Mouse (Mus musculus): Measurements from ENCODE around the gene Defb48. TPM values are rescaled to one million over a fixed set of nuclear protein-coding genes. Genes with fewer than 3 reads are reported as not detected.

The Defb48 gene
- polyA plus RNA-seq (2012; rRNA removed): 5,331 and 5,718 TPM in 2 replicates

DNA sequence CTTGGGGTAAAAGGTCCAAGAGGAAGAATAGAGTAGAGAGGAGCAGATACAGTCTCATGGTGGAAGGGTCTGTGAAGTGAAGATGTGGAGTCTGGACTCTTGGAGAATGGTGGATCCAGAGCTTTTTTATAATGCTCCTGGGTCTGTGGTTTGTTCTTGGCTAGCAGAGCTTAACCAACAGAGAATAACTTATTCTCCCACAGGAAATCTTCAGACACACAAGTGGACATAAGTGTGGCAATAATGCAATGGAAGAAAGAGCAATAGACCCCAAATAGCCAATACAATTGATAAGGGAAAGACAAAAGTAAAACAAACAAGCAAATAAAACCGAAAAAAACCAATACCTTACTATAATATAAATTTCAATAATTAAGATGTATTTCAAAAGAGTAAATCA, at the start of gene Defb48:
Defb48 (minus strand) TSS at position 101 of the 400 bp plus-strand sequence.
- DNase-seq (ENCODE audit: low read depth): no peak

DNA sequence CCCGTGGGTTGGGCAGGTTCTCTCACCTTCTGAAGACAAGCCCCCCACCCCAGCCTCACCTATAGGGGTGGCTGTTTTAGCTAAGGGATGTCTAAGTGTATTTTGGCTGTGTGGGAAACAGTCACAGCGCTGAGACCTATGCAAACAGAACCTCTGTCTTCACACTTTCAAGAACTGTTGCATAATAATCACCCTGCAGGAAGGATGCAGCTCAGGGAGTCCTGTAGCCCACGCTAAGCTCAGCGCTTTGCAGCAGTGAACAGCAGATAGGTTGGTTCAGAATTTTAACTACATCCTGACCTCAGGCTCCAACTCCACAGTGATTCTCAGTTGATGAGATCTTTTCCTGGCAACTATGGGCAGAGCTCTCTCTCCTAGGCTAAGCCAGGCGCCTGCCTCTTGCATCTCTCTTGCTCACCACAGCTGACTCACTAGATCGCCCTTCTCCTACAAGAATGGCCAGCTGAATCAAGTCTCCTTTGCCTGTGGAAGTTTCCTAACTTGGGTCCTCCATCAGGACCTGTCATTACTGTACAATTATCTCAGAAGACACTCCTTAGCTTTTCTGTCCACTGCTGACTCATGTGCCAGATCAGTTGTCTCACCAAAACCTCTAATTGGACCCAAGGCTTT, 36.3 kb upstream of the Defb48 start:
- DNase-seq (ENCODE audit: low read depth): peak; percentile 9

DNA sequence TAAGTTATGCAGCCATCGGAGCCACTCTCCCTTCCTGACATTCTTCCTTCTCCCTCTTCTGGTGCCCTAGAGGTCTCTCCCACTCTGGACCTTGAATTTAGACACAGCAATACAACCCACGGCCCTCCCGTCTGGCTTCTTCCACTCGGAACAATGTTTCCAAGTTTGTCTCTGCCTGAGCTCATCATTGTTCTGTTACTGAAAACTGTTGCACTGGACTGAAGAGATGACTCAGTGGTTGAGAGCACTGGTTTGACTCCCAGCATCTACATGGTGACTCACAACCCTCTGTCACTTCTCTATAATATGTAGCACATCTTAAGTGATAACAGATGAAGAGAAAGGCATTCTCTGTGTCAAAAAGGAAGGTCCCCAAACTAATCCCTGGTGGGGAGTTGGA, 30.4 kb upstream of the Defb48 start:
- no peak for DNase-seq (ENCODE audit: low read depth)

DNA sequence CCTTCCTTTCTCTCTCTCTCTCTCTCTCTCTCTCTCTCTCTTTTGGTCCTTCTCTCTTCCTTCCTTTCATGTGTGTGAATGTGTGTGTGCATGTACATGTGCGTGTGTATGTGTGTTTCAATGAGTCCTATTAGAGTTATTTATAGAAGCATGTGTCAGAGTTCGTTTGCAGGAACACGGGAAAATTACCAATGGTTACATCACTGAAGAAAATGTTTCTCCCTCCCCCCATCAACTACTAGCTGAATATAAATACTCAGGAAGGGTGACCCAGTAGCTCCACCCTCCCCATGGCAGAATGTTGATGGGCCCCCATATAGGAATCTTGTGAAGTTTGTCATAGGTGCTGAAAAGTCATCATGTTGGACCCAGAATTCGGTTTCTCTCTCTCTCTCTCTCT, 28.8 kb upstream of the Defb48 start:
- DNase-seq (ENCODE audit: low read depth): no peak

DNA sequence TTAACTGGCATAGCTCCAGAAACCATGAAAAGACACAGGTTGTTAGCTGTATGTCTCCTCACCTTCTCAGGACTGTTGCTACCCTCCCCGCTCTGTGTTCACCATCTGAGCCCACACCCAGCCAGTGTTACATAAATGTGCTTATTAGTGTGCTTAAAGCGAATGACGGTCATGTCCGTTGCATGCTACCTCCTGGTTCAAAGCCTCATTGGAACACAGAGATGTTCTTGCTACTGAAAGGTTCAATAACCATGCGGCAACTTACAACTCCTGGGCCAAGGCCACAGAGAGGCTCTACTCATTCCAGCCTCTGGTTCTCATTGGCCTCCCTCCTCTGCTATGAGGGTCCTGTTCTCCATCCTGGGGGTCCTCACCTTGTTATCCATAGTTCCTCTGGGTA, 27.2 kb upstream of the Defb48 start, which contains the start of gene Defb43:
Defb43 (plus strand) TSS at position 301 of the 400 bp plus-strand sequence.
- DNase-seq (ENCODE audit: low read depth): no peak

DNA sequence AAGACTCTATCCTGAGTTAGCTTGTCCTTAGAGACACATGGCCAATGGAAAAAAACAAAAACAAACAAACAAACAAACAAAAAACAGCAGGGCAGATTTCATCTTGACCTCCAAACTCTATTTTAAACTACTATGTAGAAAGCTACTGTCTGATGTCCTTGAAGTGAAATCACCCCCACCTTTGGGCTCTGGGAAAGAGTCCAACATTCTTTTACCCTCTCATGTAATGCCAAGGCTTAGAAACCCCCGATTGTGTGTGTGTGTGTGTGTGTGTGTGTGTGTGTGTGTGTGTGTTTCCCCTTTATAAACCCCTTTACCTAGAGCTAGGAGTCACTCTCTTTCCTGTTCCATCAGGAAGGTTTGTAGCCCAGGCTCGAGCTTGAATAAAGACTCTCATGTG, 18.3 kb upstream of the Defb48 start:
- no peak for DNase-seq (ENCODE audit: low read depth)

DNA sequence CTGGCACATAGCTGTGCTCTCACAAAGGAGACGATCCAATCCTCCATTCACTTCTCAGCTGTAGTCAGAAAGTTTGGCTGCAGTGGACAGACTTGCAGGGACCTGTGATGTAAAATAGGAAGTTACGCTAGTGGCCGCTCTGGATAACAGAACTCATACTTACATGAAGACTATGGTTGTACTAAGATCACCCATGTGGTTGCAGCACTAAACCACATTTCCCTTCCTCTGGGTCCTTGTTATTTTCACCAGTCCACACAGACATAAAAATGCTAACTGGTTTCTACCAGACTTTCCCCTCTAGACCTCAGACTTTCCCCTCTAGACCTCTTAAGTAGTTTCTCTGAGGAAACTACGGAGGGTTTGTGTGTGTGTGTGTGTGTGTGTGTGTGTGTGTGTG, 14.7 kb upstream of the Defb48 start:
- no peak for DNase-seq (ENCODE audit: low read depth)

DNA sequence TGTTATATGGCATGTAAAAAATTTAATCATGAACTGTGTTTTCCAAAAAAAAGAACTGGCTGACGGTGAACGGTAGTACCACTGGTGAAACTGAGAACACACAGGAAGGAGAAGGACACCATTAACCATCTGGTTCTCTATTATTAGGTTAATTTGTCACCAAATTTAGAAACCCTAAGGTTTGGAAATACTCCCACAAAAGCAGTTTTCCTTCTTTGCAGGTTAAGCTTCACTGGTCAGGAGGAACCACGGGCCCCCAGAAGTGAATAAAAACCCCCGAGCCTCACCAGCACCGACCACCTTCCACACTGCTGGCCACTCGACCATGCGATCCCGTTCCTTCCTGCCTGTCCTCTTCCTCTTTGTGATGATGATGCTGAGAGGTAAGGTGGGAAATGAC, 13.5 kb upstream of the Defb48 start, which contains the start of gene Defb47:
Defb47 (plus strand) TSS at position 301 of the 400 bp plus-strand sequence.
- DNase-seq (ENCODE audit: low read depth): no peak

DNA sequence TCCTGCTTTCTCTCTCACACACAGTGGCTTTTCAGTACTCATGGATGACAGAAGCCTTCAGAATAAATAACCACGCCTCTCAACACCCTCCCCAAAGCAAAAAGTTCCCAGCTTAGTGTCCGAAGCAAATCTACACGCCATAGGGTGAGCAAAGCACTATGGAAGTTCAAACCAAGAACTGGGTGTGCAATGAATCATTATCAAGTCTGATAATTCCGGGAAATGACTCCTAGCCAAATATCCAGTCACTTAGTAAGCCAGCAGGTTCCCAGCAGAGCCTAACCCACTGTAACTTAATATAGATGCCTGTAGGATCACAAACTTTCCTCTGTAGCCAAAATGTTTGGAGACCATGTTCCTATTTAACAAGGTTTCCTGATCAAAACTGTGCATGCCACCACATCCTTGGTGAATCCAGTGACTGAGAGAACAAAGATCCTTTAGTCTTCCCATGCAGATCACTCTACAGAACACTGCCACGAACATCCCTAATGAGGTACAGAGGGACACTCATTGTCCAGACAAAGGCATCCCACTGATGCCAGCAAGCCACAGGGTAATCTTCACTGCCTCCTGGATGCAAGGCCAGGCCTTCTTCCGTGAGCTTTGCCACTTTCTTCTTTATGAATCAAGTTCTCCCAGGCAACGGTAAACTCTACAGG, 7.7 kb upstream of the Defb48 start:
- DNase-seq (ENCODE audit: low read depth): no peak

DNA sequence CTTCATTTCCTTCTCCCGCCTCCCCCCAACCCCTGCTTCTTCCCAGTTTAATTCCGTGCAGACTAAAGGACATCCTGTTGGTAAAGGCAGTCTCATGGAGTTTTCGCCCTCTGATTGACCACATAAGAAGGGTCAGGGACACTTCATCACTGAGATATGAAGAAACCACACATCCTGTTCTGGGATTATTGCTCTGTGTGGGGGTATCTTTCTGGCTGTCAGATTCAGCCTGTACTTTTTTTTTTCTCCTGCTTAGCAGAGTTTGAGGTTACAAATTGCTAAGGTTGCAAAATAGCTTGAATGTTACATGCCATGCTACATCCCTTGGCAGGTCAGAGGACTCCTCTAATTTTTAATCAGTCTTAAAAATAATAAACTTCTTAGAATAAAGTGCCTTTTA, 7.0 kb upstream of the Defb48 start:
- DNase-seq (ENCODE audit: low read depth): no peak

DNA sequence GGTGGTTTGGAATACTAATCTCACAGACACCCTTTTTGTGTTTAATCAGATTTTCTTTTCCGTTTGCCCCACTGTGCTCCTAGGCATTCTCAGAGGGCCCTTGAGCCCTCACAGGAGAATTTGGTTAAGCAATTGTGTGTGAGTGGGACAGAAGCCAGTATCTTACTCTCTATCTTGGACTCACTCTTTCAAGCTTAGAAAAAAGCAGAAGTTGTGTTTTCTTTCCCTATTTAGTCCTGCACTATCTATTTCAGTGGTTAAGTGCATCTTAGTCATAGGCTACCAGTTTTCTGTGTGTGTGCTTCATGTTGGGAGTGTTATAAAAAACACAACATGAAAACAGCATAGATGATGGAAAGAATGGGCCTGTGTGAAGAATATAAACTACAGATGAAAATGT, 4.5 kb downstream of the Defb48 start:
- DNase-seq (ENCODE audit: low read depth): no peak

DNA sequence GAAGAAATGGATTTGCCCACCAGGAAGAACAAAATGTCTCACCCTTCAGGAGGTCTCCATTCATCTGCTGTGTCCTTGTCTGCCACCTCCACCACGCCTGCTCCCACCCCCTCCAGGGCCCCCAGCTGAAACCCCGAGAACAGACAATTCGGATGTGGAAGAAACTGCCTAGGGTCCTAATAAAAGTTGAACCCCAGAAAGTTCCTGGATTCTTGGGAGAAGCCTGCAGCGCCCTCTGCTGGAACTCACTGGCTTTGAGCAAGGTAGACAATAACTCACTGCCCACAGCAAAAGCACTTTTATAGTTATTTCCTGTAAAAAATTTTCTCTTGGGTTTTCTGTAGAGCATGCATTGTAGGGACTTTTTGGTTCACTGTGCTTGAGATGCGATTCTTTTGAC, 9.3 kb downstream of the Defb48 start:
- DNase-seq (ENCODE audit: low read depth): no peak

DNA sequence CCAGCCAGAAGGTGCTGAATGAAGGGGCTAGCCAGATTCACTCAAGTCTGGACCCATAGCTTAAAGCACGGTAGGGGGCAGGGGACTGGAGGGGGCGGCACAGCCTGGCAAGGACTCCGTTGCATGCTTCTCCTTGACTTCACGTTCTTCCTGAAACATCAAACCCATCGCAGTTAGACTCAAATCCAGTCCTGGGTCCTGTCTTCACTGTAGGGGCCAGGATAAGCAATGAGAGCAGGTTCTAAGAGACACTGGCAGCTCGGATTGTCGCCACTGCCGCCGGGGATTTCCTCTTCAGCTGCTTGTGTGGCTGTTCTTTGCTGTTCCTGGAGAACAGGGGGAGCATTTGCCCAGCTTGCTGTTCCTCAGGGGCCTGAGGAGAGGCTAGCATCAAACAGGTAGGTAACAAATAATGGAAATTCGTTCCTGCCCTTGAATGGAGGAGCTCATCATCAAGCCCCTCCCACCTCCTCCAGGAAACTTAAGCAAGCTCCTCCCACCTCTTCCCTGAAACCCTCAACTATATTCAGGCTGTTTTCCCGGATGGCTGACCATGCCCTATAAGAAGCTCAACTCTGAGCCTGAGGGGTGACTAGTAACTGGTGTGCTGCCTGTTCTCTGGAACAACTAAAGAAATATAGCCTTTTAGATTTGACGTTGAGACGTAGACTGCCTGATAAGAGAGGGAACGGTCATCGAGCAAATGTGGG, 18.3 kb downstream of the Defb48 start:
- DNase-seq (ENCODE audit: low read depth): no peak

DNA sequence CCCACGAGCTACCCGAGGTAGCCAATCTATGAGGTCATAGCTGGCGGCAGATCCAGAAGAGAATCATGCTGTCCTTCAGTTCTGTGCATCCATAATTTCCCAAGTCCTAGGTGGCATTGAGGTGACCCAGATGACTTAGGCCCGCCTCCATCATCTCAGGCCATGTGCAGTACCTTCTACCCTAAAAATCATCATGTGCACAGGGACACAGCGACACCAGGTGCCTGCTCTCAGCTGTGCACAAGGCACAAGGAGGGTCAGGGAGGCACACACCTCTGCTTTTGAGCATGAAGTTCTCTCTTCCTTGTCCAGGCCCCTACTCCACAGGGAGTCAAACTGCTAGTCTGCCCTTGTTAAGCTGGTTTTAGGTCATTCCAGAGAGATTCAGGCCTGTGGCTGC, 19.0 kb downstream of the Defb48 start:
- no peak for DNase-seq (ENCODE audit: low read depth)

DNA sequence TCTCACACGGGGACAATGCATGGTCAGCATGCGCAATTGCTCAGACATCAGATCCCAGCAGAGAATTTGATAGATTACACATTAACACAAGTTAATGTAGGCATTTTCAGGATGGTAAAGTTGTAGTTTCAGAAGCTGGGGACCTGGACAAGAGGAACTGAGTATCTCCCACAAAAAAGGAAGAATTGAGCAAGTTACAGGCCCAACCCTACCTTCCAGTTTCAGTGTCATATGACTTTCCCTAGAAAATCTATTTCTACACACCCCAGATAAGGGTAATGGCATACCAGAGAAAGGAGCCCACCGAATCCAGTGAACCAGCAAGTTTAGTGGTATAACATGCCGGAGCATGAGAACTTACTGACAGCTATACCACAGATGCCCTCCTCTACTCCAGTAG, 20.7 kb downstream of the Defb48 start:
- no peak for DNase-seq (ENCODE audit: low read depth)

DNA sequence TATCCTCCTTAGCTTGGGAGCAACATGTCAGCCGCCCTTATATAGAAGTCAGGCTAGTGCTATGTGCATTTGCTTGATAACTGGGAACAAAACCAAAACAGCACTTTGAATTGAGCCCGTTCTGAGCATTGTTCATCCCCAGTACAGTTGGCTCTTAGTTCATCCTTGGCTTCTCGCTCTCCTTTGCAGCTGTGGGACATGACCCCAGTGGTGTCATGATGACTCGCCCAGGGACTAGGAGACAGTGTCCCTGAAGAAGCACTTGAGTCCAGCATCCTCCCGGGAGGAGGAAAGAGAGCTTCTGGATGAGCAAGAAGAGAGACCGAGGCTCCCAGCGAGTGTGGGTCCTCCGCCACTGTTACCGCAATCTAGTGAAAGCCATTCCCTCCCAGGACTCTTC, 28.2 kb downstream of the Defb48 start:
- DNase-seq (ENCODE audit: low read depth): no peak

DNA sequence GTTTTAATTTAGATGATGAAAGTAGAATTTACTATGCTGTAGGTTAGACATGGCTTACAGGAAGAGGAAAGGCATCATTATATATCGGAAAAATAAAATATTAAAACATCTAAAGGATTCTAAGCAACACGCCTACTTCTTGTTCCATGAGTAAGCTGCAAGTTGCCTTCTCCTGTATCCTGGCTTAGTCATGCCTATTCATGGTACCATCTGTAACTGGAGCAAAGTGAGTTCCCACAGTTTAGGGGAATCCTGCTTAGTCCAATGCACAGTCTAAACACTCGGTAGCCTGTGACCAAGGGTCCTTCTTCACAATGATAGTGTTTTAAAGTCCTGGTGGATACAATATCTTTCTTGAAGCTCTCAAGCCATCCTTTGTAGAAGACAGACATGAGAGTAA, 37.5 kb downstream of the Defb48 start:
- no peak for DNase-seq (ENCODE audit: low read depth)

DNA sequence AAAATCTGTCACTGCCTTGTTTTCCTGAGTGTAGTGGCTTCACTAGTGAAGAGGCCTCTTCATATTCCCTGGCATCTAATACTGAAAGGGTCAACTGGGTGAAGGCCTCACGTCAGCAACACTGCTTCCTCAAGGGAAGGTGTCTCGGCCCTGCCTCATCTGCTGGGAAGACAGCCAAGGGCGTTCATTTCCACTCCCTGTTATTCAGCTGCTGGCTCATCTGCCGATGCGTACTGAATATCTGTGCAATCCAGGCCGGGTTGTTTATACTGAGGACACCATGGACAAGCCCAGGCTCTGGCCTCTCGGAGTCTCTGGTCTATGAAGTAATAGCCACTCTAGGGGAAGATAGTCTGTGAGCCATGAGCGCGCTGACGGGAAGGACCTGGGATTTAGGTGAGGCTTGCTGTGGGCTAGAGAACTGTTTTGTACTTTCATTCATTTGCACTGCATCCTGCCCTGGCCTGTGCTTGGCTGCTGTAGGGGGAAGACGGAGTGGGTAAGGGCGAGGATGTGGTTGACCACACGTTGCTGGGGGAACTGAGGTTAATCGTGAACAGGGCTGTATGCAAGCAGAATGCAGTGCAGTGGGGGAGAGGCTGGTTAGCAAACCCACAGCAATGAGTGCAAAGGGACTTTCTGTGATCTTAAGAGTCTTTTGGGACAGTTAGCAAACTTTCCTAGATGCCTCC, 43.8 kb downstream of the Defb48 start:
- DNase-seq (ENCODE audit: low read depth): no peak

DNA sequence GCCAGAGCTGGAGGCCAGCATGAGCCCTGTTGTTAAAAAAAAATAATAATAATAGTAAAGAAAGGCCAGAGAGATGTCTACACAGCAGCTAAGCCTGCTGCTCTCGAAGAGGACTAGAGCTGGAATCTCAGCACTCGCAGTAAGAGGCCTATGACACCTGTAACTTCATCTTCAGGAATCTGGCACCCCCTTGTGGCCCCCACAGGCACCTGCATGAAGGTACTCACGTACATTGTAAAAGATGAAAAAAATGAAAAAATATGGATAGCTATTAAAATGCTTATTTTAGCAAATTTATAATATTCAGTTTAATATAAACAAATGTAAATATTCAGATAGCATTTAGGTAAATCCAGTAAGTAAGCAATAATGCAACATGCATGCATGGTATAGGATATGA, 44.9 kb downstream of the Defb48 start:
- DNase-seq (ENCODE audit: low read depth): no peak

DNA sequence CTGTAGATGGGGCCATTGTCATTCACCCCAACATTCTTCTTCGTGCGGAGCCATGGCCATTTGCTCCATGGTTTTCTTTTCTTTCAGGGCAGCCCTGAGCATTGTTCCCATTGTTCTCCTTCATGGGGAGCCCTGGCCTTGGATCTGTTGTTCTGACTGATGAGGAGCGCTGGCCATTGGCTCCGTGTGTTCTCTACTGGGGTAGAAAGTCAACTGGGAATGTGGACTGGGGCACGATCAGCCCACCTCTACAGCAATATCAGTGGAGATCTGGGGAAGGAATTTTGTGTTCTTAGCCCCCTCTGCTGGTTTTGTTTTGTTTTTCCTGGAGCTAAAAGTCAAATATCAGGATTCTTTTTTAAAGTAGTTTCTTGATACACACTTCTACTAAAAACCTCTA, 46.6 kb downstream of the Defb48 start:
- no peak for DNase-seq (ENCODE audit: low read depth)

DNA sequence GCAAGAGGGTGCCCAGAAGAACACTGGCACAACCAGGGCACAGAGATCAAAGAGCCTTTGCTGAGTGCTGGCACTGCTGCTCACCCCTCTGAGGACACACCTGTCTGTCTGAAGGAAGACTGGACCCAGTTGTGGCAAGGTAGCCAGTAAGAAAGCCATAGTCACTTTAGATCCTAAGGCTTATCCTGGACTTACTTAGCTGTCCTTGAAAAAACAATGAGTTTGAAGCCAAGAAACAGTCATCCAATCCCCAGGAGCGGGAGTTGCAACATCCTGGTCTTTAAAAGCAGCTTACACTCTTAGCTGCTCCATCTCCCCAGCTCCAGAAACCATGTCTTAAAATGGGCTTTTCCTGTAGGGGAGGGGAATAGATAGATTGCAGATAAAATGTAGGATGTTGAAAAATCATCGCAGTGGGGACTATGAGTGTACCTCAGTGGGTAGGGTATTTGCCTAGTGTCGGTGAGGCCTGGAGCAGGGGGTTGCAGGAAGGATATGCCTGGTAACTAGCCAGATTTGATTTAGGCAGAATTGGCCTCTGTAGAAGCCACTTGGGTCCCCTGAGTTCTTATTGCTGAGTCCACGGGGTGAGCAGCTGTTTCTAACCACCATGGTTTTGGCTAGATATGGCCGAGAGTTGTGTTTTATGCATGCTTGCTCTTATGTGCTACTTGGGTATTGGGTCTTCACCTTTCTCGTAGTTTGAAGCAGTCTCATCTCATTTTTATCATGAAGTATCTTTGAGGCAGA, 47.5 kb downstream of the Defb48 start:
- DNase-seq (ENCODE audit: low read depth): peak; percentile 79

DNA sequence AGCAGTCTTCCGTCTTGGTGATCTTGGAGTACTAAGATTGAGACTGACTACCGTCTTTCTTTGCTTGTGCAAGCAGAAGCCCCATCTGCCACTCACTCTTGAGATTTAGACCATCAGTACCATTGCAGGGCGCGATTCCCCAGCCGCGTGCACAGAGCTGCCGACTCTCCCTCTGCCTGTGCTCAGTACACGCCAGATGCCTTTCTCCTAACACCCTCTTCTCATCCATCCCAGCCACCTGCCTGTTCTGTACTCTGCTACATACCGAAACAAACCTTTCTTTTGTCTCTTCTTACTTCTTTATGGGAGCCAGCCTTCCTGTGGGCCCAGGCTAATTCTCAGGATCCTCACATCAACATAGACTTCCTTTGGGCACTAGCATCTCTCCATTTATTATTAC, 48.9 kb downstream of the Defb48 start:
- no peak for DNase-seq (ENCODE audit: low read depth)
